Mouse (Mus musculus): ENCODE measurements around the gene Slc36a2. TPM values are rescaled to one million over a fixed set of nuclear protein-coding genes. Genes with fewer than 3 reads are reported as not detected.
"Not testable (repeated sequence)": the region's sequence is repeated elsewhere in the genome, so short reads cannot be mapped to it uniquely, and the experiment has no call there.

Slc36a2 gene
- total RNA-seq, 2 experiments from 2014 or later = 8.9 to 15.2 TPM

DNA sequence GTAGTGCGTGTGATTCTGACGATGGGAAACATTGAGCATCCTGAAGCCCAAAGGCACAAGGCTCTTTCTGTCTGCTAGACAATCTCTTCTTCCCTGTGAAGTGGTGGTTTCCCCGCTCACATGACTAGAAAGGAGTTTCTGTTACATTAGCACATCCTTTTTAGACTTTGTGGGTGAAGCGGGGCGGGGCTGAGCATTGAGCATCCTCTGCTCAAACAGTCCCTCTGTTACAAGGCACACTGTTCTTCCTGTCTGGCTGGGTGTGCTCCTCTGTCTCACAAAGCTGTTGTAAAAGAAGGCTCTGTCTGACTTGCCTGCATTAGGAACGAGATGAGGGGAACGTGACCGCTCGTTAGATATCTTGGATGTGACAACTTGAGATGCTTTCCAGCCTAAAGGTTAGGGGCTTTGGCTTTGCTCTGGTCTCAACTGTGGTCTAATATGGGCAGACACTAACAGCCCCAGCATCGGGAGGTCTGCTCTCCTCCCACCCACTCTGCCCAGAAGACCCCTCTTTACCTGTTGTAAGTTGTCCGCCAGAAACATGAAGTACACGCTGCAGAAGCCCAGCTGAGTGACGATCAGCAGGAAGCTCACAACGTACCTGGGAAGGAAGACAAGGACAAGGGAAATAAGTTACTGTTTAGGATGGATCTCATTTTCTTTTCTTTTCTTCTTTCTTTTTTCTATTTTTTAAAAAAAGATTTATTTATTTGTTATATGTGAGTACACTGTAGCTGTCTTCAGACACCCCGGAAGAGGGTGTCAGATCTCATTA, 47.9 kb downstream of the Slc36a2 start:
- DNase-seq = no peak
- intact Hi-C loops (cut with DNase I) = no loop called here

GRCm38 (mm10) chr11:55134871-55135270, 50.0 kb downstream of the Slc36a2 start:
- intact Hi-C loops (cut with DNase I) = no loop called here

DNA sequence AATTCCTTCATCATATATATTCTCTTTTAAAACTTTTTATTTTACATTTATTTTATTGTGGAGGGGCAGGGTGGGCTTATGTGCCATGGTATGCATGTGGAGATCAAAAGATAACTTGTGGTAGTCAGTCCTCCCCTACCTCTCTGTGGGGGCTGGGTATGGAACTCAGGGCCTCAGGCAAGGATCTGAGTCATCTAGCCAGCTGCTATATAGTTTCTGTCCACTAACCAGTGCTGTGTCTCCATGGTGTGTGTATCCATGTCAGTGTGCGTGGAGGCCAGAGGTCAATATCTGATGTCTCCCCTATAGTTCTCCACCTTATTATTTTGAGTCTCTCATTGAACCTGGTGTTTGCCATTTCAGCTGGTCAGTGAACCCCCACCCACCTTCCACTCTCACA, 50.5 kb downstream of the Slc36a2 start:
- intact Hi-C loops (cut with DNase I) = no loop called here
- no peak for DNase-seq

More at GRCm38 (mm10) chr11:55134871-55135270, 50.0 kb downstream of the Slc36a2 start:
- DNase-seq = no peak

GRCm38 (mm10) chr11:55133204-55133603, 51.7 kb downstream of the Slc36a2 start:
- intact Hi-C loops (cut with DNase I) = no loop called here
- DNase-seq = no peak

- no peak for DNase-seq
- intact Hi-C loops (cut with DNase I) = no loop called here
Observed at GRCm38 (mm10) chr11:55131946-55132345, 52.9 kb downstream of the Slc36a2 start.

- DNase-seq = no peak
- intact Hi-C loops (cut with DNase I) = no loop called here
Observed at GRCm38 (mm10) chr11:55131077-55131742, 53.7 kb downstream of the Slc36a2 start.

DNA sequence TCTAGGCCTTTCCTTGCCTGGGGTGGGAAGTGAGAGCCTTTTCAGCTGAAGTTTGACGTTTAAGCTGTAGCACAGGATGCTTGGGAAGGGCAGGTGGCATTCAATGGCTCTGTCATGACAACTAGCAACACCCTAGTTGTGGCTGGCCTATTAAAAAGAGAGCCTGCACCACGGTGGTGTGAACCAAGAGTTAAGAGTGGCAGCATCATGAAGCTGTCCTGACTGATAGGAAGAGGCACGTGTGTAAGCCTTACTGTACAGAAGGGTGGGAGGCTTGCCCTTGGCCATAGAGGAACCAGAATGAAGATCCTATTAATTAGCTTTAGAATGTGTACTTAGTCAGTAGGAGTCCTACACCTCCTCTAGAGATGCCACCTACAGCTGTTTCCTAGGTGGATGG, 56.5 kb downstream of the Slc36a2 start:
- intact Hi-C loops (cut with DNase I) = no loop called here
- no peak for DNase-seq

DNA sequence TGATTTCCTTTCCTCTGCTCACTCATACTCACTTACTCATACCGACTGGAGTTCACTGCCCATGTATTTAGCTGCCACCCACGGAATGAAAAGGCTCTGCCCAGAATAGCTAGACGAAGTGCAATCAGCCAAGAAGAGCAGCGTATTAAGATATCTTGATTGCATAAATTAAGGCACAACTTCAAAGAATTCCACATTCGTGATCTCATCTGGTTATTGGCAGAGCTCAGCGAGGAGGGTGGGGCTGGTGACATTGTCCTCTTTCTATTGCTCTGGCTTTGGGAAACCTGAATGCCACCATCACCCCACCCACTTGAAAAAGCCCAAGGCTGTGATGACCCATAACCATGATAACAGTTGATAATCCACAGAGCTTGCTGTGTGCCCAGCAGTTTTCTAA, 56.9 kb downstream of the Slc36a2 start:
- no peak for DNase-seq
- intact Hi-C loops (cut with DNase I) = no loop called here

DNA sequence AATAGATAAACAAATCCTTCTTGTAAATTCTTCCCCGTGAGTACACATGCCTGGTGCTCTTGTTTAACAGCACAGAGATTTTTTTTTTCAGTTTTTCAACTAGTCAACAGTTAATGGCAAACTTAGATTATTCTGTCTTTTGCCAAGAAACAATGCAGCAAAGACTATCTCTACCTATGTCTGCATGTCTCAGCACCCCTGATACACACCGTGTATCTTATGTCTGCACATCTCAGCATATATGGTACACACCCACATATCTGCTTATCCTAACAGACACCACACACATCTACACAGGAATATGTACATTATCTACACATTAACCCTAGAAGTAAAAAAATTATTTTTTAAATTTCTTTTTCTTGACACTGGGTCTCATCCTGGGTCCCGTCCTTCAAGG, 58.2 kb downstream of the Slc36a2 start:
- intact Hi-C loops (cut with DNase I) = no loop called here
- DNase-seq = no peak

DNA sequence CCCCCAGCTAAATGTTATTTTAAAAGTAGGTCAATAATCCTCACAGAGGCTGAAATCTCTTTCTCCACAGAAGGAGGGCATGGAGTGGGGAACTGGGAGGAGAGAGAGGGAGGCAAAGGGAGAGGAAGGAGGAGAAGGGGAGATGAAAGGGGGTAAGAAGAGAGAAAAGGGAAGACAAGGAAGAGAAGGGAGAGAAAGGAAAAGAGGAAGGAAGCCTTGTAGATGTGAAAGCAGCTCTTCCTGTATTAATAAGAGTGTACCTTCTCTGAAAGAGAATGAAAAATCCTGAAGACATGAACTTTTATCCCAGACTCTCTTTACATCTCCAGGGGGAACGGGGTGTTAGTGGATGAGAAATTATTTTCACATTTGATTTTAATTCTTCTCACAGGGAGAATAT, 63.4 kb downstream of the Slc36a2 start:
- intact Hi-C loops (cut with DNase I) = no loop called here
- no peak for DNase-seq

- intact Hi-C loops (cut with DNase I) = no loop called here
- no peak for DNase-seq
Observed at GRCm38 (mm10) chr11:55120821-55121271, 64.0 kb downstream of the Slc36a2 start.

- intact Hi-C loops (cut with DNase I) = no loop called here
- no peak for DNase-seq
Observed at GRCm38 (mm10) chr11:55120279-55120678, 64.6 kb downstream of the Slc36a2 start.

DNA sequence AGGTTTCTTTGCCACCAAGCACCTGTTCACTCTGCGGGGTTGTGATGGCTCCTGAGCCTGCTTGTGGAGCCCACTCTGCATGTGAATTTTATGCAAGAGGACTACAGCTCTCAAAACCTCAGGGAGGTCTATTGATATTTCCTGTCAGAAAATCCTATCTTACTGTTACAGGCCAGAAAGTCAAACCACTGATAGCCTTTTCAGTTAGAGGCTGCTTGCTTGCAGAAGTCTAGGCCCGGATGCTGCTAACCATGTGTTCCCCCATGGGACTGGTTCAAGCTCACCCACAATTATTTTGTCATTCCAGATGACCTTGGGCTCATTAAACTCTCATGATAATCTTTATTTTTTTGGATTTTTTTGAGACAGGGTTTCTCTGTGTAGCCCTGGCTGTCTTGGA, 67.8 kb downstream of the Slc36a2 start:
- DNase-seq = no peak
- intact Hi-C loops (cut with DNase I) = no loop called here

- intact Hi-C loops (cut with DNase I) = no loop called here
- DNase-seq = no peak
Observed at GRCm38 (mm10) chr11:55116004-55116403, 68.9 kb downstream of the Slc36a2 start.

DNA sequence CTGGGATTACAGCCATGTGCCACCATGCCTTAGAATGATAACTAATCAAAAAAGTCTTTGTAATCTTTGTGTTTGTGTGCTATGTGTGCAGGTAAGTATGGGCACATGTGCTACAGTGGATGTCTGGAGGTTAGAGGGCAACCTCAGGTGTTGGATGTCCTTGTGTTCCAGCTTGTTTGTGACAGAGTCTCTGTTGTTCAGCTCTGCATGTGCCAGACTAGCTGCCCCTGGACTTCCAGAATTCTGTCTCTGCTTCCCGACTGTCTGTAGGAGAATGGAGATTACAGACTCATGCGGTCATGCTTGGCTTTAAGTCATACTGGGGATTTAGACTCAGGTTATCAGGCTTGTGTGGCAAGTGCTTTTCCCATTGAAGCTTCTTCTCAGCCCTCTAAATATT, 70.6 kb downstream of the Slc36a2 start:
- no peak for DNase-seq
- intact Hi-C loops (cut with DNase I) = no loop called here

DNA sequence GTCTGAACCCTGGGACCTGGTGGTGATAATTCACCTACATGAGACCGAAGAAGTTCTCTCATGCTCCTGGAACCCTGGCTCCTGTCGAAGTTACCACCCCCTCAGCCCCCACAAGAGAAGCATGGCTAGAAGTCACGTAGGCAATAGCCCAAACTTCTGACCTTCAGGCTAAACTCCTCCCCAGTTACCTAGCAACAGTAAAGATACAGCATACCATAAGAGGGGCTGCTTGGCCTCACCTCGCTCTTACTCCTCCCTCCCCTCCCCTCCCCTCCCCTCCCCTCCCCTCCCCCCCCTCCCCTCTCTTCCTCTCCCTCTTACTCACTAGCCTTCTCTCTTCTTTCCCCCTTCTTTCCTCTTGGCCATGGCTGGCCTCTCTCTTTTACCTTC, 71.0 kb downstream of the Slc36a2 start:
- intact Hi-C loops (cut with DNase I); DNase-seq: not testable (repeated sequence)

GRCm38 (mm10) chr11:55113209-55113860, 71.5 kb downstream of the Slc36a2 start:
- intact Hi-C loops (cut with DNase I) = no loop called here
- DNase-seq = no peak

- DNase-seq = no peak
- intact Hi-C loops (cut with DNase I) = no loop called here
Observed at GRCm38 (mm10) chr11:55110566-55111169, 74.2 kb downstream of the Slc36a2 start.

- no peak for DNase-seq
- intact Hi-C loops (cut with DNase I) = no loop called here
Observed at GRCm38 (mm10) chr11:55109521-55110300, 75.2 kb downstream of the Slc36a2 start.

Data from heart, postnatal 14 days (tissue).